Mouse (Mus musculus): Measurements from ENCODE around the gene Mgmt. TPM values are rescaled to one million over a fixed set of nuclear protein-coding genes. Genes with fewer than 3 reads are reported as not detected.

Mgmt gene
- total and polyA plus RNA-seq, 3 experiments: 5.2 to 10.8 (median 8.5) TPM

DNA sequence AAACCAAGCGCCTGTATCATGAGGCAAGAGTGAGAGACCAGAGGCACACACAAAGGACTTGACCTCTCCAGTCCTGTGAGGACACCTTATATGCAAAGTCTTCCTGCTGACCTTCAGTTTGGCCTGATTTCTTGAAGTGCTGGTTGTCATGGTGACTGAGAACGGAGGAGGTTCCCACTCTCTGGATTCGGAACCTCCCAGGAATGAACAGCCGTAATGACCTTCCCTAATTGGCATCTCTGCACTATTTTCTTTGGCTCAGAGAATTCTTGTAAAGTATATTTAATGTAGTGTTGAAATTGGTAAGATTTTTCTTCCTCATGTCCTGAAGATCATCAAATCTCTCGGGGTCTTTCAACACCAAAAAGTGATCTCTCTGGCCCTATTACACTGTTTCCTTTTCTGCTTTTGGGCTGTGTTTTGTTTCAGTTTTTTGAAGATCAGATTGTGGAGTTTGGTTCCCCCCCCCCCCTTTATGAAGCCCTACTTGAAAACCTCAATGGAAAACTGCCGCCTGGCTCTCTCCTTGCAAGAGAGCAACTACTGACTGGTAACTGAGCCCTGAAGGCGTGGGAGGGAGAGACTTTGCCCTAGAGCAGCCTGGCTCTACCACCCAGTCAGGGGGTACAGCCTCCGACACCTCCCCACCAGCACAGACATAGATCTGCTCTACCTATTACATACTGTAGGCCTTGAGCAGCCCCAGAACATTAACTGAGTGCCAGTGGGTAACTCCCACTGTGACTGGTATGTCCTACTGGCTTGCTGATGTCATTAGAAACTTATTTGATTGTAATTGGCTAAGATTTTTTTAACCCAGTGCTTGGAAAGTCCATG, 153.9 kb downstream of the Mgmt start:
- peaks cover 0 to 8% of the 10 kb centered on the region in 2 experiments for H3K36me3 ChIP-seq (replicated peaks in 1 of 2; ENCODE audit: control insufficient read depth in 1 of 2, insufficient read depth in 1 of 2, low read length in 1 of 2)
- no peak for DNase-seq (ENCODE audit: extremely low read depth)
- no peak for TF ChIP-seq JUN (IDR thresholded peaks at IDR 0.05; ENCODE audit: insufficient read depth, low read depth, low read length)
- no peak for TF ChIP-seq ZKSCAN1 (IDR thresholded peaks at IDR 0.05; ENCODE audit: borderline replicate concordance, low read depth, low read length)
- no peak for TF ChIP-seq PAX5 (IDR thresholded peaks at IDR 0.05; ENCODE audit: low read length)
- no peak for TF ChIP-seq UBTF (IDR thresholded peaks at IDR 0.05; ENCODE audit: low read depth, low read length)
- no peak for TF ChIP-seq POLR2AphosphoS2 (IDR thresholded peaks at IDR 0.05; ENCODE audit: low read depth, low read length)
- no peak for TF ChIP-seq USF2 (conservative IDR thresholded peaks at IDR 0.05; ENCODE audit: low read depth, low read length)
- TF ChIP-seq SIN3A (IDR thresholded peaks at IDR 0.05; ENCODE audit: low read length): no peak
- TF ChIP-seq ZMIZ1 (IDR thresholded peaks at IDR 0.05; ENCODE audit: low read depth, low read length): no peak
- in situ Hi-C loops (cut with MboI; ENCODE audit: low pct_ligation_motif_present, low pct_unique_long_range_greater_than_20kb, low sequenced_read_pairs): no loop called here
- no peaks in the 10 kb centered on the region for H3K79me2 ChIP-seq (replicated peaks; ENCODE audit: control insufficient read depth, extremely low read depth, insufficient read depth, poor library complexity, severe bottlenecking)
- H3K4me1 ChIP-seq (ENCODE audit: control insufficient read depth in 1 of 2, insufficient read depth in 2 of 2): peaks cover 0 to 25% of the 10 kb centered on the region in 2 experiments; a peak in 2 of 4 replicates
- dilution Hi-C loops (cut with MboI; ENCODE audit: extremely low pct_ligation_motif_present, extremely low pct_unique_long_range_greater_than_20kb, low sequenced_read_pairs): no loop called here
- H3K9me3 ChIP-seq (replicated peaks; ENCODE audit: low read length): no peaks in the 10 kb centered on the region
- no peak overlapping the region for H3K27ac ChIP-seq (ENCODE audit: insufficient read depth, low read depth)
- H3K4me3 ChIP-seq (replicated peaks in 1 of 3; ENCODE audit: low read depth in 2 of 3, low read length in 2 of 3, poor library complexity in 1 of 3): no peak overlapping the region
- H3K4me2 ChIP-seq (ENCODE audit: insufficient read depth, low read depth, poor library complexity, severe bottlenecking): no peak overlapping the region
- H3K9ac ChIP-seq (ENCODE audit: insufficient read depth, low read depth): no peak overlapping the region
- H3K27me3 ChIP-seq (replicated peaks): no peaks in the 10 kb centered on the region

DNA sequence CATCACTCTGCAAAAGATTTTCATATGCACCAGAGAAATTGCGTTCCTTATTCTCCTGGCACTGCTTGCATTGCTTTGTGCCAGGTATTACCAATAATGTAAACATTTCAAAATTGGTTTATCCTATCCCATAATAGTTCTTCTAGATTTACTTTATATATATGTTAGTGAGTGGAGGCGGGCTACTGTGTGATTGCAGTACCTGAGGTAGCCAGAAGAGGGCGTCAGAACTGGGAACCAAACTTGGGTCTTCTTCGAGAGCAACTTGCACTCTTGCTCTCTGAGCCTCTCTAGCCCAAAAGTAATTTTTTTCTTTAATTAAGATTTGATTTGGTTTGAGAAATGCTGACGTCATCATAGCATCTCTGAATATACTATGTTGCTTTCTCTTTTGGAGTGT, 159.9 kb downstream of the Mgmt start:
- peaks cover 0 to 3% of the 10 kb centered on the region in 2 experiments for H3K36me3 ChIP-seq (replicated peaks in 1 of 2; ENCODE audit: control insufficient read depth in 1 of 2, insufficient read depth in 1 of 2, low read length in 1 of 2)
- no peaks in the 10 kb centered on the region for H3K79me2 ChIP-seq (replicated peaks; ENCODE audit: control insufficient read depth, extremely low read depth, insufficient read depth, poor library complexity, severe bottlenecking)
- H3K9me3 ChIP-seq (replicated peaks; ENCODE audit: low read length): no peaks in the 10 kb centered on the region
- no peak overlapping the region for H3K4me3 ChIP-seq (replicated peaks in 1 of 3; ENCODE audit: low read depth in 2 of 3, low read length in 2 of 3, poor library complexity in 1 of 3)
- in situ Hi-C loops (cut with MboI; ENCODE audit: low pct_ligation_motif_present, low pct_unique_long_range_greater_than_20kb, low sequenced_read_pairs) (no loop called here), dilution Hi-C loops (cut with MboI; ENCODE audit: extremely low pct_ligation_motif_present, extremely low pct_unique_long_range_greater_than_20kb, low sequenced_read_pairs) (no loop called here)
- no peak overlapping the region for H3K27ac ChIP-seq (ENCODE audit: insufficient read depth, low read depth)
- DNase-seq (ENCODE audit: extremely low read depth): no peak
- peaks cover 0 to 10% of the 10 kb centered on the region in 2 experiments; a peak in 2 of 4 replicates for H3K4me1 ChIP-seq (ENCODE audit: control insufficient read depth in 1 of 2, insufficient read depth in 2 of 2)
- no peak for TF ChIP-seq POLR2AphosphoS2 (IDR thresholded peaks at IDR 0.05; ENCODE audit: low read depth, low read length)
- no peak for TF ChIP-seq POLR2A (IDR thresholded peaks at IDR 0.05; ENCODE audit: low read depth, low read length)
- TF ChIP-seq KAT2A (IDR thresholded peaks at IDR 0.05; ENCODE audit: insufficient replicate concordance, low read length): no peak
- peak; percentile 55 to 73 for TF ChIP-seq CTCF (conservative IDR thresholded peaks at IDR 0.05 in 1 of 2, IDR thresholded peaks at IDR 0.05 in 1 of 2; ENCODE audit: low read depth in 2 of 2, low read length in 2 of 2)
- TF ChIP-seq MEF2A (IDR thresholded peaks at IDR 0.05; ENCODE audit: borderline replicate concordance, low read depth, low read length): no peak
- peak; percentile 43 for TF ChIP-seq SMC3 (IDR thresholded peaks at IDR 0.05; ENCODE audit: low read depth, low read length)
- TF ChIP-seq UBTF (IDR thresholded peaks at IDR 0.05; ENCODE audit: low read depth, low read length): no peak
- no peak for TF ChIP-seq HCFC1 (IDR thresholded peaks at IDR 0.05; ENCODE audit: low read depth, low read length)
- TF ChIP-seq CHD1 (IDR thresholded peaks at IDR 0.05; ENCODE audit: low read depth, low read length): no peak
- no peak for TF ChIP-seq JUND (conservative IDR thresholded peaks at IDR 0.05; ENCODE audit: low read depth, low read length)
- TF ChIP-seq SIN3A (IDR thresholded peaks at IDR 0.05; ENCODE audit: low read length): no peak
- TF ChIP-seq RAD21 (IDR thresholded peaks at IDR 0.05; ENCODE audit: low read depth, low read length): peak; percentile 10
- TF ChIP-seq ZNF384 (IDR thresholded peaks at IDR 0.05; ENCODE audit: low read depth, low read length): no peak
- TF ChIP-seq JUN (IDR thresholded peaks at IDR 0.05; ENCODE audit: insufficient read depth, low read depth, low read length): no peak
- TF ChIP-seq MAZ (IDR thresholded peaks at IDR 0.05; ENCODE audit: low read depth, low read length): no peak
- no peak for TF ChIP-seq MAFK (IDR thresholded peaks at IDR 0.05; ENCODE audit: insufficient replicate concordance, low read length)
- TF ChIP-seq ETS1 (conservative IDR thresholded peaks at IDR 0.05; ENCODE audit: low read depth, low read length): no peak
- no peak for TF ChIP-seq CHD2 (IDR thresholded peaks at IDR 0.05; ENCODE audit: low read length)
- TF ChIP-seq ZKSCAN1 (IDR thresholded peaks at IDR 0.05; ENCODE audit: borderline replicate concordance, low read depth, low read length): no peak
- TF ChIP-seq MYC (IDR thresholded peaks at IDR 0.05; ENCODE audit: low read depth, low read length): no peak
- H3K9ac ChIP-seq (ENCODE audit: insufficient read depth, low read depth): no peak overlapping the region
- H3K27me3 ChIP-seq (replicated peaks): no peaks in the 10 kb centered on the region
- no peak overlapping the region for H3K4me2 ChIP-seq (ENCODE audit: insufficient read depth, low read depth, poor library complexity, severe bottlenecking)

Measured in CH12.LX (cell line).